Mouse (Mus musculus): ENCODE results near the gene 4930449I24Rik. TPM values are rescaled to one million over a fixed set of nuclear protein-coding genes. Genes with fewer than 3 reads are reported as not detected.
"Not testable (repeated sequence)": the region's sequence is repeated elsewhere in the genome, so short reads cannot be mapped to it uniquely, and the experiment has no call there.

4930449I24Rik gene
- polyA plus RNA-seq (2012; ENCODE audit: insufficient read depth, insufficient read length, missing spikeins): not detected in 2 replicates

- H3K27ac ChIP-seq (ENCODE audit: insufficient read depth, low read depth, low read length); H3K4me3 ChIP-seq (ENCODE audit: insufficient read depth, low read length); H3K4me1 ChIP-seq (ENCODE audit: control insufficient read depth, insufficient read depth, low read length): not testable (repeated sequence)
Measured at GRCm38 (mm10) chr5:146502099-146502498, at the start of gene 4930449I24Rik. Gene 4930449I24Rik, plus strand, starts transcription at chr5:146502399.

DNA sequence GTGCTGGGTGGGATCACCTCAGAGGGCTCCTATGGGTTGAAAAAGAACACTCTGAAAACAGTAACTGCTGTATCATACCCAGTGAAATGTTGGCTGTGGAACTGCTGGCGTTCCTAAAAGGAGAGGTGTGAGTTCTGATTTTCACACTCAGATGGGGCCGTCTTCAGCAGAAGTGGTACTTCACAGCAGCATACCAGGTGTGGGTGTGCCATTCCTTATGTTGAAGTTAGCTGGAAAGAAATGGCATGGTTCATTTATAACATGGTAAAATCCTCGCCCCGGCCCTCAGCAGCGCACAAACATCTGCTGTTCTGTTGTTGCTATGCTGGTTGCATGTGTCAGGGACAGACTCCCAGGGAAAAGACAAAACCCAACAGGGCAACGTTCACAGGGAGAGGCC, 48.6 kb upstream of the 4930449I24Rik start:
- no peak overlapping the region for H3K27ac ChIP-seq (ENCODE audit: insufficient read depth, low read depth, low read length)
- no peak for TF ChIP-seq CTCF (IDR thresholded peaks at IDR 0.05; ENCODE audit: low read depth, low read length)
- no peak for TF ChIP-seq POLR2A (IDR thresholded peaks at IDR 0.05; ENCODE audit: borderline replicate concordance, low read depth, low read length)
- H3K4me1 ChIP-seq (ENCODE audit: control insufficient read depth, insufficient read depth, low read length): no peaks in the 10 kb centered on the region
- H3K4me3 ChIP-seq (ENCODE audit: insufficient read depth, low read length): no peak overlapping the region

DNA sequence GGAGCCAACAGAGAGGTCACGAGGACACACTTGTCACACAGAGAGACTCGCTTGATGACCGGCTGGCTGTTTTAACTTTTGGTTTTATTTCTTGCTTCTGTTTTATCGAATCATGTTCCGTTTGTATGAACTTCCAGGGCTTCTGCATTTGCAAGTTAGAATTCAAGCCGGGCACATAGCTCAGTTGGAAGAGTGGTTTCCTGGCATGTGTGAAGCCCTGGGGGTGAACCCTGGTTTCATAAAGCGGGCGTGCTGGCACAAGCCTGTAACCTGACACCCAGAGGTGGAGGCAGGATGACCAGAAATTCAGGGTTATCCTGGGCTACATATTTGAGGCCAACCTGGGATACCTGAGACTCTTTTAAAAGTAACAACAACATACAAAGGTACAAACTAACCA, 40.6 kb upstream of the 4930449I24Rik start:
- H3K4me1 ChIP-seq (ENCODE audit: control insufficient read depth, insufficient read depth, low read length): no peaks in the 10 kb centered on the region
- H3K27ac ChIP-seq (ENCODE audit: insufficient read depth, low read depth, low read length): no peak overlapping the region
- TF ChIP-seq POLR2A (IDR thresholded peaks at IDR 0.05; ENCODE audit: borderline replicate concordance, low read depth, low read length): no peak
- TF ChIP-seq CTCF (IDR thresholded peaks at IDR 0.05; ENCODE audit: low read depth, low read length): no peak
- no peak overlapping the region for H3K4me3 ChIP-seq (ENCODE audit: insufficient read depth, low read length)

- Histone ChIP-seq H3K27ac (ENCODE audit: insufficient read depth, low read depth, low read length) (no peak overlapping the region), H3K4me3 (ENCODE audit: insufficient read depth, low read length) (no peak overlapping the region), H3K4me1 (ENCODE audit: control insufficient read depth, insufficient read depth, low read length) (no peaks in the 10 kb centered on the region)
- TF ChIP-seq CTCF (IDR thresholded peaks at IDR 0.05; ENCODE audit: low read depth, low read length): no peak
- TF ChIP-seq POLR2A (IDR thresholded peaks at IDR 0.05; ENCODE audit: borderline replicate concordance, low read depth, low read length): no peak
Measured at GRCm38 (mm10) chr5:146466663-146467062, 35.5 kb upstream of the 4930449I24Rik start.

GRCm38 (mm10) chr5:146468311-146468710, 33.9 kb upstream of the 4930449I24Rik start:
- Histone ChIP-seq H3K4me1 (ENCODE audit: control insufficient read depth, insufficient read depth, low read length) (no peaks in the 10 kb centered on the region), H3K27ac (ENCODE audit: insufficient read depth, low read depth, low read length) (no peak overlapping the region), H3K4me3 (ENCODE audit: insufficient read depth, low read length) (no peak overlapping the region)
- TF ChIP-seq CTCF (IDR thresholded peaks at IDR 0.05; ENCODE audit: low read depth, low read length): no peak
- no peak for TF ChIP-seq POLR2A (IDR thresholded peaks at IDR 0.05; ENCODE audit: borderline replicate concordance, low read depth, low read length)

DNA sequence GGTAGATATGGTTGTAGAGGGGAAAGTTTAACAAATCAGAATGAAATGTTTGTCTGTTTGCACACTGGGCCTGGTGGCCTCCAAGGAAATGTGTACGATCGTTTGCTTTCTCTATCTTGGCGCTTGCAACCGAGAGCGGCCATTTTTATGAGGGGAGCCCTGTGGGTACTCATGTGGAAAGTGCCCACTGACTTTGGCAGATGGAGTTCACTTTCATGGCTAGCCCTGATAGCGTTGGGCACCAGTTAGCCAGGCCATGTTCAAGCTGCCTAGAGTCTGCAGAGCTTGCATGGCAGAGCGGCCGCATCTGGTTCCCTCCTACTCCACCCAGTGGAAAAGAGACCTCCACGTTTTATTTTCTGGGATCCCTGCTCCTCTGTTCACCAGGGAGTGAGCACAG, 31.4 kb upstream of the 4930449I24Rik start:
- no peak for TF ChIP-seq CTCF (IDR thresholded peaks at IDR 0.05; ENCODE audit: low read depth, low read length)
- no peak for TF ChIP-seq POLR2A (IDR thresholded peaks at IDR 0.05; ENCODE audit: borderline replicate concordance, low read depth, low read length)
- H3K27ac ChIP-seq (ENCODE audit: insufficient read depth, low read depth, low read length): no peak overlapping the region
- H3K4me1 ChIP-seq (ENCODE audit: control insufficient read depth, insufficient read depth, low read length): no peaks in the 10 kb centered on the region
- H3K4me3 ChIP-seq (ENCODE audit: insufficient read depth, low read length): no peak overlapping the region

DNA sequence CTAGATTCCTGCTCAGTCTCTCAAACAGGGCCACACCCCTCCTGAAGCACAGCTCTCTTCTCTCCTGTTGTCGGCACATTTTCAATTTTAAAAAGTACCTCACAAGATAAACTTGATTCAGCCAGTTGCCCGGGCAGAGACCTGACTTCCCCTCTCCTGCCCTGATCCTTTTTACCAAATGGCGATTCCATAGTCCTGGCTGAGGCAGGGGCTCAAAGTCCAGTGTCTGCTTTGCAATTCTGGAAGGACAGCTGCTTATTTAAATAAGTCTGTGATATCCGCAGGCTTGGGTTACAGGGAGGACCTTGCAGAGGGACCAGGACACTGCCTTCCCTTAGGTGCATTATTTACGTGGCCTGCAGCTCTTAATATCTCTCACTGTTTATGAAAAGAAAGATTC, 30.9 kb upstream of the 4930449I24Rik start:
- H3K27ac ChIP-seq (ENCODE audit: insufficient read depth, low read depth, low read length): no peak overlapping the region
- H3K4me1 ChIP-seq (ENCODE audit: control insufficient read depth, insufficient read depth, low read length): no peaks in the 10 kb centered on the region
- no peak for TF ChIP-seq CTCF (IDR thresholded peaks at IDR 0.05; ENCODE audit: low read depth, low read length)
- no peak for TF ChIP-seq POLR2A (IDR thresholded peaks at IDR 0.05; ENCODE audit: borderline replicate concordance, low read depth, low read length)
- no peak overlapping the region for H3K4me3 ChIP-seq (ENCODE audit: insufficient read depth, low read length)

GRCm38 (mm10) chr5:146471821-146472220, 30.4 kb upstream of the 4930449I24Rik start:
- H3K27ac ChIP-seq (ENCODE audit: insufficient read depth, low read depth, low read length): no peak overlapping the region
- no peak for TF ChIP-seq CTCF (IDR thresholded peaks at IDR 0.05; ENCODE audit: low read depth, low read length)
- no peak for TF ChIP-seq POLR2A (IDR thresholded peaks at IDR 0.05; ENCODE audit: borderline replicate concordance, low read depth, low read length)
- no peaks in the 10 kb centered on the region for H3K4me1 ChIP-seq (ENCODE audit: control insufficient read depth, insufficient read depth, low read length)
- no peak overlapping the region for H3K4me3 ChIP-seq (ENCODE audit: insufficient read depth, low read length)

DNA sequence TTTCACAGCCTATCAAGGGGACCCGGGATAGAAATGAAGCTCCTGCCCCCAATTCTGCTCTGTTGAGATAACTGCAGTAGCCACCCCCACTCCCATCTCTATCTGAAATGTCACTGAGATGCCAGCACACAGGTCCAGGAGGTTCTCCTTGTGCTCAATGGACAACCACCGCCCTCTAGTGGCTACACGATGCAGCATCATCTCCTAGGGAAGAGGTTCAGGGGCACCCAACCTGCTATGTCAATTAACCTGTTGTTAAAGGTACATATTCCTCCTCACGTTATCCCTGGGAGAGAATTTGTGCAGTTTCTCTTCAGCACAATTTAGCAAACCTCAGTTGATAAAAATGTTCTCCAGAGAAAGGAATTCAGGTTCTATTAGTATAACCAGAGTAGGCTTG, 22.6 kb upstream of the 4930449I24Rik start:
- H3K4me1 ChIP-seq (ENCODE audit: control insufficient read depth, insufficient read depth, low read length); H3K4me3 ChIP-seq (ENCODE audit: insufficient read depth, low read length); H3K27ac ChIP-seq (ENCODE audit: insufficient read depth, low read depth, low read length): not testable (repeated sequence)

GRCm38 (mm10) chr5:146481665-146482064, 20.5 kb upstream of the 4930449I24Rik start, which contains the start of gene Gm6408:
Gene Gm6408, plus strand, starts transcription at chr5:146481965.
- H3K27ac ChIP-seq (ENCODE audit: insufficient read depth, low read depth, low read length): not testable (repeated sequence)

GRCm38 (mm10) chr5:146488959-146489358, 13.2 kb upstream of the 4930449I24Rik start:
- not testable (repeated sequence) for H3K4me3 ChIP-seq (ENCODE audit: insufficient read depth, low read length); H3K27ac ChIP-seq (ENCODE audit: insufficient read depth, low read depth, low read length); H3K4me1 ChIP-seq (ENCODE audit: control insufficient read depth, insufficient read depth, low read length)

More at GRCm38 (mm10) chr5:146481665-146482064, 20.5 kb upstream of the 4930449I24Rik start, which contains the start of gene Gm6408:
- not testable (repeated sequence) for H3K4me3 ChIP-seq (ENCODE audit: insufficient read depth, low read length); H3K4me1 ChIP-seq (ENCODE audit: control insufficient read depth, insufficient read depth, low read length)

GRCm38 (mm10) chr5:146491063-146491462, 11.1 kb upstream of the 4930449I24Rik start, which contains the start of gene Gm6370:
Gene Gm6370, plus strand, starts transcription at chr5:146491363.
- not testable (repeated sequence) for H3K4me1 ChIP-seq (ENCODE audit: control insufficient read depth, insufficient read depth, low read length); H3K4me3 ChIP-seq (ENCODE audit: insufficient read depth, low read length); H3K27ac ChIP-seq (ENCODE audit: insufficient read depth, low read depth, low read length)

- not testable (repeated sequence) for H3K4me1 ChIP-seq (ENCODE audit: control insufficient read depth, insufficient read depth, low read length); H3K27ac ChIP-seq (ENCODE audit: insufficient read depth, low read depth, low read length); H3K4me3 ChIP-seq (ENCODE audit: insufficient read depth, low read length)
Measured at GRCm38 (mm10) chr5:146513823-146514222, 11.6 kb downstream of the 4930449I24Rik start, which contains the start of gene Gm3402. Gene Gm3402, plus strand, starts transcription at chr5:146514123.

DNA sequence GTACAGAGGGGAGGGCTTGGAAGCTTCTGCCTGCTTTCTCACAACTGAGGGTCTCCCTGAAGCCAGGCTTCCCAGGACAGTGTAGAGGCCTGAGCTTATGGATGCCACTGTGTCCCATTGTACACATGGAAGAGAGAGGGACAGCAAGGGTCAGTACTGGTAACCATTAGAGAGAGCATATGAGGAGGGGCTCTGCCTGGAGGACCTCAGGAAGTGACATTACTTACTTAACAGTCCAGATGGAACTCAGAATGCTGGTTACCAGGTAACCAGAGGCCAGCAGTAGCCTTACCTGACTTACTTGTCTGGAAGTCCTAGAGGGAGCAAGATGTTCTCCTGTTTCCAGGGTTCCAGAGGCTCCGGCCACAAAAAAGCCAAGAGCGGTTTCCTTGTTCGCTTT, 23.3 kb downstream of the 4930449I24Rik start, which contains the start of gene Gm3404:
Gene Gm3404, plus strand, starts transcription at position 301 of the 400 bp plus-strand sequence.
- not testable (repeated sequence) for H3K27ac ChIP-seq (ENCODE audit: insufficient read depth, low read depth, low read length); H3K4me3 ChIP-seq (ENCODE audit: insufficient read depth, low read length); H3K4me1 ChIP-seq (ENCODE audit: control insufficient read depth, insufficient read depth, low read length)

DNA sequence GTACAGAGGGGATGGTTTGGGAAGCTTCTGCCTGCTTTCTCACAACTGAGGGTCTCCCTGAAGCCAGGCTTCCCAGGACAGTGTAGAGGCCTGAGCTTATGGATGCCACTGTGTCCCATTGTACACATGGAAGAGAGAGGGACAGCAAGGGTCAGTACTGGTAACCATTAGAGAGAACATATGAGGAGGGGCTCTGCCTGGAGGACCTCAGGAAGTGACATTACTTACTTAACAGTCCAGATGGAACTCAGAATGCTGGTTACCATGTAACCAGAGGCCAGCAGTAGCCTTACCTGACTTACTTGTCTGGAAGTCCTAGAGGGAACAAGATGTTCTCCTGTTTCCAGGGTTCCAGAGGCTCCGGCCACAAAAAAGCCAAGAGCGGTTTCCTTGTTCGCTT, 35.1 kb downstream of the 4930449I24Rik start, which contains the start of gene Gm3409:
Gene Gm3409, plus strand, starts transcription at position 301 of the 400 bp plus-strand sequence.
- H3K27ac ChIP-seq (ENCODE audit: insufficient read depth, low read depth, low read length); H3K4me1 ChIP-seq (ENCODE audit: control insufficient read depth, insufficient read depth, low read length); H3K4me3 ChIP-seq (ENCODE audit: insufficient read depth, low read length): not testable (repeated sequence)

Data from bone marrow macrophage, adult 2 months (primary cell).